8 mouse cellular contexts compared by ENCODE assay signal in genomic region chr3:129429161-129430111, GRCm38 (mm10).
DNase-seq lines count a peak whose midpoint lies in the region; ATAC-seq lines count a peak whose summit lies in the region.

No protein-coding gene starts in this region.

- no peak overlapping the region for H3K4me3 ChIP-seq in heart, embryonic 11.5 days (ENCODE audit: low read depth, low read length)
- H3K4me3 ChIP-seq in stomach, embryonic 14.5 days (ENCODE audit: low read depth, low read length) = no peak overlapping the region

- H3K4me1 ChIP-seq in heart, embryonic 11.5 days (ENCODE audit: control insufficient read depth, insufficient read depth, low read length) = no peaks in the 10 kb centered on the region
- no peaks in the 10 kb centered on the region for H3K4me1 ChIP-seq in stomach, embryonic 14.5 days (ENCODE audit: control insufficient read depth, insufficient read depth, low read length)

- H3K27me3 ChIP-seq in heart, embryonic 11.5 days (ENCODE audit: control insufficient read depth, insufficient read depth, low read length) = no peaks in the 10 kb centered on the region
- no peaks in the 10 kb centered on the region for H3K27me3 ChIP-seq in stomach, embryonic 14.5 days (ENCODE audit: control insufficient read depth, insufficient read depth, low read length)

- ATAC-seq in heart, embryonic 11.5 days (replicated peaks; ENCODE audit: insufficient number of reproducible peaks, low FRiP score, low TSS enrichment) = no peak
- peak; percentile 67; the same call in 1 of the 2 replicates for ATAC-seq in stomach, embryonic 14.5 days (ENCODE audit: insufficient number of reproducible peaks, insufficient read depth, low FRiP score, low read depth)

- no peak overlapping the region; the same call in 1 of the 2 replicates for H3K27ac ChIP-seq in heart, embryonic 11.5 days (ENCODE audit: low read depth, low read length)
- H3K27ac ChIP-seq in stomach, embryonic 14.5 days (ENCODE audit: low read length) = no peak overlapping the region

- H3K36me3 ChIP-seq in heart, embryonic 11.5 days (ENCODE audit: control insufficient read depth, insufficient read depth, low read length) = no peaks in the 10 kb centered on the region
- H3K36me3 ChIP-seq in stomach, embryonic 14.5 days (ENCODE audit: control insufficient read depth, insufficient read depth, low read length) = no peaks in the 10 kb centered on the region

- no peak overlapping the region for H3K4me2 ChIP-seq in heart, embryonic 11.5 days
- H3K4me2 ChIP-seq in stomach, embryonic 14.5 days (replicated peaks; ENCODE audit: low read depth, low read length) = no peak overlapping the region

- DNase-seq in heart, adult 8-10 months (ENCODE audit: low spot score) = peak; percentile 4
- DNase-seq in B cell, adult 2 months = peak; percentile 28 to 43
- peak; percentile 25 for DNase-seq in adrenal gland, postnatal 25 days
- DNase-seq in liver = peak; percentile 12
- no peak for DNase-seq in spleen, postnatal 4 days (ENCODE audit: low spot score in 2 of 2)
- no peak for DNase-seq in spleen, adult 12 weeks (ENCODE audit: low spot score)

- no peaks in the 10 kb centered on the region for H3K9me3 ChIP-seq in heart, embryonic 11.5 days (replicated peaks; ENCODE audit: control insufficient read depth, low read length)
- H3K9me3 ChIP-seq in stomach, embryonic 14.5 days (ENCODE audit: control insufficient read depth, low read depth, low read length) = no peaks in the 10 kb centered on the region

- H3K9ac ChIP-seq in heart, embryonic 11.5 days (ENCODE audit: low read depth, low read length) = no peak overlapping the region
- no peak overlapping the region for H3K9ac ChIP-seq in stomach, embryonic 14.5 days (replicated peaks; ENCODE audit: low read depth, low read length)

- 49% methylated on average over 8 of the region's 8 CpGs for WGBS in heart, embryonic 11.5 days (ENCODE audit: insufficient replicate concordance)
- WGBS in stomach, embryonic 14.5 days = 42% methylated on average over 8 of the region's 8 CpGs

Comparison
In these comparisons a context has a peak if more than half of its experiments do, and no peak if none do; other contexts are left out.
1. DNase-seq: peak in heart, adult 8-10 months (single experiment), B cell, adult 2 months (2 of 2), adrenal gland, postnatal 25 days (single experiment) and liver (single experiment); none in spleen, postnatal 4 days (0 of 2) and spleen, adult 12 weeks (single experiment).